Mouse (Mus musculus) MEL (cell line): ENCODE measurements around the gene Scn8a.

Experiments
- CHD1 ChIP-seq: IDR thresholded peaks from 2 replicates; pipeline ENCODE4 v1.6.1; 2012; ENCODE audit warnings: low read depth, mild to moderate bottlenecking, inconsistent platforms, low read length, improper control_type of control experiment
- CTCF ChIP-seq, 3 experiments: IDR thresholded peaks in 2 of 3; conservative IDR thresholded peaks in 1 of 3; 2 replicates each; pipeline ENCODE4 v1.5.1; 2011 to 2012; ENCODE audit warnings: low read length in 3 of 3, low read depth in 2 of 3, mild to moderate bottlenecking in 2 of 3, improper control_type of control experiment in 1 of 3, inconsistent platforms in 1 of 3, mixed read lengths in 1 of 3, moderate library complexity in 1 of 3; ENCODE audit not compliant: control insufficient read depth in 1 of 3, insufficient read depth in 1 of 3, poor library complexity in 1 of 3, severe bottlenecking in 1 of 3
- E2F4 ChIP-seq: IDR thresholded peaks from 2 replicates; pipeline ENCODE4 v1.6.1; 2011; ENCODE audit warnings: low read depth, low read length, improper control_type of control experiment, borderline replicate concordance
- EP300 ChIP-seq, 2 experiments: IDR thresholded peaks; 2 replicates each; pipeline ENCODE4 v1.6.1; 2011; ENCODE audit warnings: improper control_type of control experiment in 2 of 2, low read length in 2 of 2, low read depth in 1 of 2, mild to moderate bottlenecking in 1 of 2
- GATA1 ChIP-seq: IDR thresholded peaks from 2 replicates; pipeline ENCODE4 v1.6.1; 2011; ENCODE audit warnings: low read depth, low read length, improper control_type of control experiment
- HCFC1 ChIP-seq: IDR thresholded peaks from 2 replicates; pipeline ENCODE4 v1.6.1; 2012; ENCODE audit warnings: low read depth, mild to moderate bottlenecking, inconsistent platforms, low read length, improper control_type of control experiment, moderate library complexity
- MAFK ChIP-seq: IDR thresholded peaks from 2 replicates; pipeline ENCODE4 v1.6.1; 2011; ENCODE audit warnings: low read depth, mild to moderate bottlenecking, low read length, improper control_type of control experiment, borderline replicate concordance
- POLR2A ChIP-seq, 2 experiments: IDR thresholded peaks; 2 replicates each; pipeline ENCODE4 v1.6.1; 2011 to 2012; ENCODE audit warnings: low read length in 2 of 2, mild to moderate bottlenecking in 2 of 2, control low read depth in 1 of 2, improper control_type of control experiment in 1 of 2, low read depth in 1 of 2, moderate library complexity in 1 of 2; ENCODE audit not compliant: control insufficient read depth in 1 of 2, insufficient read depth in 1 of 2, poor library complexity in 1 of 2
- USF2 ChIP-seq, 2 experiments: IDR thresholded peaks; 2 replicates each; pipeline ENCODE4 v1.6.1; 2011 to 2012; ENCODE audit warnings: improper control_type of control experiment in 2 of 2, low read length in 2 of 2, borderline replicate concordance in 1 of 2, inconsistent platforms in 1 of 2, low read depth in 1 of 2, mild to moderate bottlenecking in 1 of 2; ENCODE audit not compliant: insufficient read depth in 1 of 2

DNA sequence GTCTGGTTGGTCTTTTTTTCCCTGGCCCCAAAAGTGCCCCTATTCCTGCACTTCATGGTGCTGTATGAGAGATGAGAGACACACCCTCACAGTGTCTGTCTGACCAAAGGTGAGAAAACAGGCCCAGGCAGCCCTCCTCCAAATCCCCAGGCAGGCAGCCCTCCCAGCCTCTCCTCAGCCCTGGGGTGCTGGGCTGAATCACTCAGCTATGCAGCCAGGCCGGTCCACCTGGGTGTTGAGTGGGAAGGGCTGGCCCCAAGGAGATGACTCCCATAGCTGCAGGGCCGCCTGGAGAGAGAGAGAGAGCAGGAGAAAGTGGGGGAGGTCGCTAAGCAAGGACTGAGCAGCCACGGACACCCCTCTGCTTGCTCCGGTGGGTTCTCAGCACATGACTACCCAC lies 201.1 kb downstream of the Scn8a start:
- TF ChIP-seq POLR2A (IDR thresholded peaks at IDR 0.05; ENCODE audit: control insufficient read depth in 1 of 2, insufficient read depth in 1 of 2, low read depth in 1 of 2, low read length in 2 of 2, poor library complexity in 1 of 2) (no peak), USF2 (IDR thresholded peaks at IDR 0.05; ENCODE audit: borderline replicate concordance in 1 of 2, insufficient read depth in 1 of 2, low read depth in 1 of 2, low read length in 2 of 2) (no peak), CHD1 (no peak), EP300 (IDR thresholded peaks at IDR 0.05; ENCODE audit: low read depth in 1 of 2, low read length in 2 of 2) (no peak), MAFK (no peak), CTCF (IDR thresholded peaks at IDR 0.05 in 2 of 3, conservative IDR thresholded peaks at IDR 0.05 in 1 of 3; ENCODE audit: control insufficient read depth in 1 of 3, insufficient read depth in 1 of 3, low read depth in 2 of 3, low read length in 3 of 3, poor library complexity in 1 of 3, severe bottlenecking in 1 of 3) (no peak), E2F4 (no peak), HCFC1 (no peak), GATA1 (no peak)
